Mouse (Mus musculus) MEL (cell line): ENCODE data around the gene Smyd1.
"Not testable (repeated sequence)": the region's sequence is repeated elsewhere in the genome, so short reads cannot be mapped to it uniquely, and the experiment has no call there.

Experiments
- BHLHE40 ChIP-seq: IDR thresholded peaks from 2 replicates; pipeline ENCODE4 v1.6.1; 2012; ENCODE audit warnings: low read depth, mild to moderate bottlenecking, inconsistent platforms, low read length, improper control_type of control experiment, borderline replicate concordance
- CTCF ChIP-seq, 3 experiments: IDR thresholded peaks in 2 of 3; conservative IDR thresholded peaks in 1 of 3; 2 replicates each; pipeline ENCODE4 v1.5.1; 2011 to 2012; ENCODE audit warnings: low read length in 3 of 3, low read depth in 2 of 3, mild to moderate bottlenecking in 2 of 3, improper control_type of control experiment in 1 of 3, inconsistent platforms in 1 of 3, mixed read lengths in 1 of 3, moderate library complexity in 1 of 3; ENCODE audit not compliant: control insufficient read depth in 1 of 3, insufficient read depth in 1 of 3, poor library complexity in 1 of 3, severe bottlenecking in 1 of 3
- ELF1 ChIP-seq: IDR thresholded peaks from 2 replicates; pipeline ENCODE4 v1.6.1; 2014; ENCODE audit warnings: low read depth, mild to moderate bottlenecking, inconsistent platforms, low read length, improper control_type of control experiment, moderate library complexity
- EP300 ChIP-seq, 2 experiments: IDR thresholded peaks; 2 replicates each; pipeline ENCODE4 v1.6.1; 2011; ENCODE audit warnings: improper control_type of control experiment in 2 of 2, low read length in 2 of 2, low read depth in 1 of 2, mild to moderate bottlenecking in 1 of 2
- HCFC1 ChIP-seq: IDR thresholded peaks from 2 replicates; pipeline ENCODE4 v1.6.1; 2012; ENCODE audit warnings: low read depth, mild to moderate bottlenecking, inconsistent platforms, low read length, improper control_type of control experiment, moderate library complexity
- JUND ChIP-seq: IDR thresholded peaks from 2 replicates; pipeline ENCODE4 v1.6.1; 2011; ENCODE audit warnings: low read depth, mild to moderate bottlenecking, improper control_type of control experiment, low read length
- MEF2A ChIP-seq: IDR thresholded peaks from 2 replicates; pipeline ENCODE4 v1.6.1; 2014; ENCODE audit warnings: low read depth, mild to moderate bottlenecking, inconsistent platforms, low read length, improper control_type of control experiment; ENCODE audit not compliant: poor library complexity, insufficient replicate concordance, severe bottlenecking; ENCODE audit errors: extremely low read depth
- NRF1 ChIP-seq: IDR thresholded peaks from 2 replicates; pipeline ENCODE4 v1.6.1; 2014; ENCODE audit warnings: low read depth, mild to moderate bottlenecking, inconsistent platforms, low read length, improper control_type of control experiment, moderate library complexity; ENCODE audit not compliant: poor library complexity, insufficient read depth, severe bottlenecking
- POLR2A ChIP-seq, 2 experiments: IDR thresholded peaks; 2 replicates each; pipeline ENCODE4 v1.6.1; 2011 to 2012; ENCODE audit warnings: low read length in 2 of 2, mild to moderate bottlenecking in 2 of 2, control low read depth in 1 of 2, improper control_type of control experiment in 1 of 2, low read depth in 1 of 2, moderate library complexity in 1 of 2; ENCODE audit not compliant: control insufficient read depth in 1 of 2, insufficient read depth in 1 of 2, poor library complexity in 1 of 2
- POLR2AphosphoS2 ChIP-seq: IDR thresholded peaks from 2 replicates; pipeline ENCODE4 v1.6.1; 2011; ENCODE audit warnings: low read length, improper control_type of control experiment
- RAD21 ChIP-seq: IDR thresholded peaks from 2 replicates; pipeline ENCODE4 v1.6.1; 2011; ENCODE audit warnings: mild to moderate bottlenecking, low read depth, low read length, improper control_type of control experiment
- USF1 ChIP-seq: IDR thresholded peaks from 2 replicates; pipeline ENCODE4 v1.6.1; 2014; ENCODE audit warnings: low read depth, mild to moderate bottlenecking, inconsistent platforms, low read length, improper control_type of control experiment, moderate library complexity
- ZNF384 ChIP-seq: IDR thresholded peaks from 2 replicates; pipeline ENCODE4 v1.6.1; 2012; ENCODE audit warnings: low read depth, mild to moderate bottlenecking, inconsistent platforms, low read length, improper control_type of control experiment

DNA sequence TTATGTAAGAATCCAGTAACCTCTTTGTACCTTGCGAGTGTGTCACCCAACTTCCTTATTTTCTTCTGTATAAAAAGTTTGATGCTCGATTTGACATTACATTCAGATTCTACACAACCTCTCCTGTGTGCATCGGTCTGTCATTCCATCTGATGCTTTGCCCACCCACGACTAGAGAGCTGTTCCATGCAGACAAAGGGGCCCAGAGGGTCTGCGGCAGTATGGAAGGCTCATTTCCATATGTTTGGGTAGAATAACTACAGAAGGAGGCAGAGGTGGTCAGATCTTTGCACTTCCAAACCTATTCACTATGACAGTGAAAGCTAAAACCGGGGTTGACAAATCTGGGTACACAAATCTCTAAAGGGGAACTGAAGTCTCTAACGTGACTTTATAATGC lies 54.4 kb downstream of the Smyd1 start:
- TF ChIP-seq CTCF (IDR thresholded peaks at IDR 0.05 in 2 of 3, conservative IDR thresholded peaks at IDR 0.05 in 1 of 3; ENCODE audit: control insufficient read depth in 1 of 3, insufficient read depth in 1 of 3, low read depth in 2 of 3, low read length in 3 of 3, poor library complexity in 1 of 3, severe bottlenecking in 1 of 3); POLR2A (IDR thresholded peaks at IDR 0.05; ENCODE audit: control insufficient read depth in 1 of 2, insufficient read depth in 1 of 2, low read depth in 1 of 2, low read length in 2 of 2, poor library complexity in 1 of 2); HCFC1; POLR2AphosphoS2; ZNF384; RAD21; USF1; NRF1; EP300 (IDR thresholded peaks at IDR 0.05; ENCODE audit: low read depth in 1 of 2, low read length in 2 of 2); BHLHE40; ELF1; JUND; MEF2A: not testable (repeated sequence)
